Mouse (Mus musculus) frontal cortex, adult (tissue): ENCODE data around the gene Ddc.

Source experiments
- ATAC-seq: cut with Nextera tagmentation; 2 replicates; pipeline ENCODE4 v1.9.2; 2017; ENCODE audit warnings: mild to moderate bottlenecking, moderate library complexity, mixed read lengths; ENCODE audit not compliant: low TSS enrichment

The Ddc gene

GRCm38 (mm10) chr11:11844367-11844971 lies 53.5 kb downstream of the Ddc start:
- peak; percentile 62 for ATAC-seq

GRCm38 (mm10) chr11:11841590-11841989 lies 56.4 kb downstream of the Ddc start:
- ATAC-seq = no peak

- no peak for ATAC-seq
Measured at GRCm38 (mm10) chr11:11840746-11841145, 57.2 kb downstream of the Ddc start.

GRCm38 (mm10) chr11:11839874-11840273 lies 58.1 kb downstream of the Ddc start:
- no peak for ATAC-seq

GRCm38 (mm10) chr11:11837384-11837783 lies 60.6 kb downstream of the Ddc start:
- no peak for ATAC-seq

- ATAC-seq = no peak
Measured at GRCm38 (mm10) chr11:11836713-11837370, 61.1 kb downstream of the Ddc start.

- ATAC-seq = no peak
Measured at GRCm38 (mm10) chr11:11836262-11836661, 61.7 kb downstream of the Ddc start.

GRCm38 (mm10) chr11:11835791-11836190 lies 62.2 kb downstream of the Ddc start:
- no peak for ATAC-seq

- ATAC-seq = no peak
Measured at GRCm38 (mm10) chr11:11835361-11835760, 62.6 kb downstream of the Ddc start.

- no peak for ATAC-seq
Measured at GRCm38 (mm10) chr11:11833100-11833499, 64.8 kb downstream of the Ddc start.

- ATAC-seq = no peak
Measured at GRCm38 (mm10) chr11:11832755-11833084, 65.2 kb downstream of the Ddc start.

GRCm38 (mm10) chr11:11831940-11832754 lies 65.8 kb downstream of the Ddc start:
- ATAC-seq = no peak

- ATAC-seq = no peak
Measured at GRCm38 (mm10) chr11:11831526-11831925, 66.4 kb downstream of the Ddc start.

- ATAC-seq = no peak
Measured at GRCm38 (mm10) chr11:11830884-11831495, 67.0 kb downstream of the Ddc start.

- ATAC-seq = no peak
Measured at GRCm38 (mm10) chr11:11829161-11830000, 68.6 kb downstream of the Ddc start.

- no peak for ATAC-seq
Measured at GRCm38 (mm10) chr11:11828761-11829160, 69.2 kb downstream of the Ddc start.

- ATAC-seq = no peak
Measured at GRCm38 (mm10) chr11:11828251-11828650, 69.7 kb downstream of the Ddc start.

GRCm38 (mm10) chr11:11826475-11826874 lies 71.5 kb downstream of the Ddc start:
- no peak for ATAC-seq

- ATAC-seq = no peak
Measured at GRCm38 (mm10) chr11:11825670-11826069, 72.3 kb downstream of the Ddc start.

- no peak for ATAC-seq
Measured at GRCm38 (mm10) chr11:11824970-11825635, 72.8 kb downstream of the Ddc start.
